Mouse (Mus musculus) kidney, postnatal 4 days (tissue): ENCODE data around the gene Rnf222.

Experiments used
- DNase-seq, 2 experiments: peaks; one replicate each; pipeline ENCODE4 v3.0.0; 2021; ENCODE audit warnings: mixed read lengths in 2 of 2

Gene Rnf222

GRCm38 (mm10) chr11:68888253-68888652 is at the start of gene Rnf222:
Rnf222 (plus strand) TSS chr11:68888553.
- DNase-seq: no peak

GRCm38 (mm10) chr11:68839606-68840005 is 48.7 kb upstream of the Rnf222 start:
- no peak for DNase-seq

- DNase-seq: no peak
Measured at GRCm38 (mm10) chr11:68850862-68851261, 37.5 kb upstream of the Rnf222 start.

- no peak for DNase-seq
Measured at GRCm38 (mm10) chr11:68851644-68852485, 36.5 kb upstream of the Rnf222 start.

- DNase-seq: peak; percentile 76 to 85
Measured at GRCm38 (mm10) chr11:68852486-68852901, 35.9 kb upstream of the Rnf222 start.

GRCm38 (mm10) chr11:68852932-68853409 is 35.4 kb upstream of the Rnf222 start:
- DNase-seq: peak; percentile 100

GRCm38 (mm10) chr11:68853611-68854401 is 34.5 kb upstream of the Rnf222 start:
- peak; percentile 32 to 63 for DNase-seq

- DNase-seq: no peak
Measured at GRCm38 (mm10) chr11:68854621-68855020, 33.7 kb upstream of the Rnf222 start.

GRCm38 (mm10) chr11:68857329-68857728 is 31.0 kb upstream of the Rnf222 start:
- DNase-seq: no peak

GRCm38 (mm10) chr11:68859943-68860593 is 28.3 kb upstream of the Rnf222 start:
- DNase-seq: no peak

GRCm38 (mm10) chr11:68862260-68862659 is 26.1 kb upstream of the Rnf222 start:
- no peak for DNase-seq

- DNase-seq: no peak
Measured at GRCm38 (mm10) chr11:68863631-68864091, 24.7 kb upstream of the Rnf222 start.

GRCm38 (mm10) chr11:68864544-68865189 is 23.7 kb upstream of the Rnf222 start:
- DNase-seq: peak; percentile 82 to 90

GRCm38 (mm10) chr11:68871277-68871676 is 17.1 kb upstream of the Rnf222 start:
- no peak for DNase-seq

GRCm38 (mm10) chr11:68871748-68872147 is 16.6 kb upstream of the Rnf222 start, which contains the start of gene Ndel1:
Ndel1 (minus strand) TSS chr11:68871858.
- peak; percentile 38 to 68 for DNase-seq

- DNase-seq: peak; percentile 75 to 79
Measured at GRCm38 (mm10) chr11:68874841-68875240, 13.5 kb upstream of the Rnf222 start.

GRCm38 (mm10) chr11:68878811-68879210 is 9.5 kb upstream of the Rnf222 start:
- DNase-seq: no peak

- DNase-seq: no peak
Measured at GRCm38 (mm10) chr11:68882107-68882506, 6.2 kb upstream of the Rnf222 start.

GRCm38 (mm10) chr11:68883843-68884242 is 4.5 kb upstream of the Rnf222 start:
- DNase-seq: no peak

GRCm38 (mm10) chr11:68884368-68884767 is 4.0 kb upstream of the Rnf222 start:
- DNase-seq: no peak

GRCm38 (mm10) chr11:68886091-68886490 is 2.3 kb upstream of the Rnf222 start:
- DNase-seq: no peak

GRCm38 (mm10) chr11:68888653-68889052 is 300 bp downstream of the Rnf222 start:
- DNase-seq: no peak
